Mouse (Mus musculus) limb, embryonic 12.5 days (tissue): ENCODE results near the gene Speer4b. TPM values are rescaled to one million over a fixed set of nuclear protein-coding genes. Genes with fewer than 3 reads are reported as not detected.
"Not testable (repeated sequence)": the region's sequence is repeated elsewhere in the genome, so short reads cannot be mapped to it uniquely, and the experiment has no call there.

Source experiments
- ATAC-seq: fragments of 200-750 bp; cut with Nextera tagmentation; 2 replicates; pipeline ENCODE4 v1.8.0; 2017; ENCODE audit warnings: low read depth, moderate TSS enrichment; ENCODE audit not compliant: insufficient number of reproducible peaks, insufficient read depth, low FRiP score, low TSS enrichment
- H3K27ac ChIP-seq: fragments of 300-500 bp; sonication (generic); 2 replicates; pipeline ENCODE4 v1.5.1; 2016; ENCODE audit warnings: mild to moderate bottlenecking, moderate library complexity
- H3K27me3 ChIP-seq: fragments of 300-500 bp; sonication (generic); 2 replicates; pipeline ENCODE4 v1.6.1; 2016; ENCODE audit warnings: mild to moderate bottlenecking, moderate library complexity
- H3K36me3 ChIP-seq: fragments of 300-500 bp; sonication (generic); 2 replicates; pipeline ENCODE4 v1.6.1; 2016; ENCODE audit warnings: mild to moderate bottlenecking, moderate library complexity
- H3K4me1 ChIP-seq: fragments of 300-500 bp; sonication (generic); replicated peaks from 2 replicates; pipeline ENCODE4 v1.6.1; 2016
- H3K4me2 ChIP-seq: fragments of 300-500 bp; sonication (generic); 2 replicates; pipeline ENCODE4 v1.6.1; 2016; ENCODE audit warnings: mild to moderate bottlenecking, moderate library complexity
- H3K4me3 ChIP-seq: fragments of 300-500 bp; sonication (generic); replicated peaks from 2 replicates; pipeline ENCODE4 v1.5.1; 2016; ENCODE audit warnings: mild to moderate bottlenecking
- H3K9ac ChIP-seq: fragments of 300-500 bp; sonication (generic); replicated peaks from 2 replicates; pipeline ENCODE4 v1.6.1; 2016; ENCODE audit warnings: mild to moderate bottlenecking, moderate library complexity
- H3K9me3 ChIP-seq: fragments of 300-500 bp; sonication (generic); 2 replicates; pipeline ENCODE4 v1.6.1; 2016; ENCODE audit warnings: mild to moderate bottlenecking, moderate library complexity
- WGBS: fragments of 180-500 bp; shearing (Covaris S2); methylation state at CpG from one replicate; pipeline ENCODE4 v1.1.7; 2016; 5-methylcytosine and 5-hydroxymethylcytosine counted together
- polyA plus RNA-seq: library from polyadenylated mRNA; unstranded; fragments of >200 nt; fragmentation: Nextera tagmentation; extraction: Ambion mirVana; gene quantifications from 2 replicates; pipeline ENCODE4 v1.2.1, GENCODE M21; 2016

The Speer4b gene
- not detected in 2 replicates for polyA plus RNA-seq

DNA sequence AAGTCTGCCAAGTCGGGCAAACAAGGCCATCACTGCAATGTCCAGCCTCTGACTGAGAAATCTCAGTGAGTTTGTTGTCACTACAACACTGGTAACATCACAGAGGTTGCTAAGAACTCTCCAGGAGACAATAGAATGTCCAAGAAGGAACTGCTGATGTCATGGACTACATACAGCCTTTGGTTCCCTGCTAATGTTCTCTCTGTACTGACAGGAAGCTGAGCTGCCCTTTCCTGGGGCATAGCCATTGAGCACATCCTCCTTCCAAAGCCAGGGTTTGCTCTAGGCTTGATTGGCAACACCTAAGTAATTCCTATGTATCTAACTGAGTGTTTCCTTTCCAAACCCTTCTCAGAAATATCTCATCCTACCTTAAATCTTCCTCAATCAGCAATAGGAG lies at the start of gene Speer4b:
TSS of gene Speer4b (minus strand) at position 101 of the 400 bp plus-strand sequence.
- H3K4me1 ChIP-seq, ATAC-seq, H3K27ac ChIP-seq, H3K4me2 ChIP-seq, H3K27me3 ChIP-seq, H3K9me3 ChIP-seq, H3K36me3 ChIP-seq, H3K4me3 ChIP-seq, H3K9ac ChIP-seq: not testable (repeated sequence)
- WGBS: 56% methylated on average over 1 of the region's 1 CpGs

DNA sequence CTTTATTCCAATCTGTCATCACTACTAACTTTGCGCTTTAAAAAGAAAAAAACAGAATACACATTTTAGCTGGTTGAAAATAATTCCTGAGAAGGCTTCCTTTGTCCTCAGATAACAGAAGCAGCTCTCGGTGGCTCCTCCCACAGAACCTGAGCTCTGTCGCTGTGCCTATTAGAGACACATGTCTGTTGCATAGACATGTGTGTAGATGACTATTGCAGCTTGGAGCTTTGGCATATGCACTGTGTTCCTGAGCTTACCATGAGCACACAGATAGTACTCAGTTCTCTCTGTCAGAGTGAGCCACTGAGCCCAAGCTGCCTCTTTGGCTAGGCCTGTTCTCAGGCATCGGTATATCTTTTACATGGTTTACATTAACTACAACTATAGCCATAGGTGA lies 48.1 kb upstream of the Speer4b start:
- Histone ChIP-seq H3K4me3 (no peak overlapping the region), H3K4me2 (no peak overlapping the region), H3K27ac (no peak overlapping the region), H3K9ac (no peak overlapping the region), H3K9me3 (no peaks in the 10 kb centered on the region), H3K4me1 (no peaks in the 10 kb centered on the region), H3K36me3 (no peaks in the 10 kb centered on the region), H3K27me3 (no peaks in the 10 kb centered on the region)
- 81% methylated on average over 4 of the region's 4 CpGs for WGBS
- no peak for ATAC-seq

GRCm38 (mm10) chr5:27544816-27545270 lies 43.6 kb upstream of the Speer4b start:
- WGBS: 31% methylated on average over 2 of the region's 2 CpGs
- peak; percentile 75; the same call in 1 of the 2 replicates for ATAC-seq

DNA sequence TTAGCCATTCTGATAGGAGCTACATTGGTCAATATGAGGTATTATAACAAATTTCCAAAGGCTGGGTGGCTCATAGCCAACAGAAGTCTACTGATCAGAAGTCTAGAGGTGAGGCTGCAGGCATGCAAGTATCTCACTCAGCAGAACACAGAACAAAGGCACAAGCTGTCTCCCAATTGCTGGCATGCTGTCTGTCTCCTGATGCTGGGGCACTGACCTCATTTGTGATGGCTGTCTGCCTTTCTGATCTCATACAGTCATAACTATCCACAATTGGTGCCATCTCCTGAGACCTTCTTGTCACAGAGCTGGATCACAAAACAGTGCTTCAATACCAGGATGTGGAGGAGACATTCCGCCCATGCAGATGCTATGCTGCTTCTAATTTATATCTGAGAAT lies 25.7 kb upstream of the Speer4b start:
- H3K9ac ChIP-seq: no peak overlapping the region
- no peak overlapping the region for H3K4me3 ChIP-seq
- H3K27me3 ChIP-seq: no peaks in the 10 kb centered on the region
- no peaks in the 10 kb centered on the region for H3K4me1 ChIP-seq
- H3K9me3 ChIP-seq: 0 out of 2 replicates have a peak, but pooled peaks cover 3% of the 10 kb centered on the region
- H3K4me2 ChIP-seq: no peak overlapping the region
- 85% methylated on average over 1 of the region's 1 CpGs for WGBS
- no peak overlapping the region for H3K27ac ChIP-seq
- H3K36me3 ChIP-seq: no peaks in the 10 kb centered on the region
- no peak for ATAC-seq

More at GRCm38 (mm10) chr5:27544816-27545270, 43.6 kb upstream of the Speer4b start:
- H3K9me3 ChIP-seq: no peaks in the 10 kb centered on the region
- H3K27ac ChIP-seq: no peak overlapping the region
- H3K9ac ChIP-seq: no peak overlapping the region
- no peaks in the 10 kb centered on the region for H3K27me3 ChIP-seq
- H3K4me2 ChIP-seq: no peak overlapping the region
- H3K36me3 ChIP-seq: no peaks in the 10 kb centered on the region
- no peaks in the 10 kb centered on the region for H3K4me1 ChIP-seq
- no peak overlapping the region for H3K4me3 ChIP-seq

DNA sequence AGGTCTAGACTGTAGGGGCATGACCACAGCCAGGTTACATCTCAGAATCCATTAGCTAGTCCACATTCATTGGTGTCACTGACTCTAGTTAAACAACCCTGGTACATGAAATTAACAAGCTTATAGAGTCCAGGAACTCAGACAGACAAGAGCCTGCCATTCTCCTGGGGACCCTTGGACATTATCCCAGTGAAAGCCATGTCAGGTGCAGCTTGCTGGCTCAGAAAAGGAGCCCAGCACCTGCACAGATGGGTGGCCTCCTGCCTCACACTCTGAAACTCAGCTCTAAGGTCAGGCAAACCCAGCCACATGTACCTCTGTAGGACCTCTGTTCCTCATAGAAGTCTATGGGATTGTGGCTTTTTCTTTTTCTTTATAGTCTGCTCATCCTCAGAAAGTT lies 17.5 kb upstream of the Speer4b start:
- H3K9ac ChIP-seq: no peak overlapping the region
- no peaks in the 10 kb centered on the region for H3K4me1 ChIP-seq
- no peak for ATAC-seq
- H3K36me3 ChIP-seq: no peaks in the 10 kb centered on the region
- no peaks in the 10 kb centered on the region for H3K9me3 ChIP-seq
- H3K4me3 ChIP-seq: no peak overlapping the region
- H3K27ac ChIP-seq: no peak overlapping the region
- no peak overlapping the region for H3K4me2 ChIP-seq
- H3K27me3 ChIP-seq: no peaks in the 10 kb centered on the region

GRCm38 (mm10) chr5:27490942-27491341 lies 10.3 kb downstream of the Speer4b start:
- no peak overlapping the region for H3K4me3 ChIP-seq
- no peaks in the 10 kb centered on the region for H3K4me1 ChIP-seq
- no peaks in the 10 kb centered on the region for H3K27me3 ChIP-seq
- H3K27ac ChIP-seq: no peak overlapping the region
- H3K9me3 ChIP-seq: no peaks in the 10 kb centered on the region
- H3K4me2 ChIP-seq: no peak overlapping the region
- 78% methylated on average over 4 of the region's 4 CpGs for WGBS
- no peaks in the 10 kb centered on the region for H3K36me3 ChIP-seq
- no peak overlapping the region for H3K9ac ChIP-seq
- ATAC-seq: no peak

GRCm38 (mm10) chr5:27486138-27486537 lies 15.1 kb downstream of the Speer4b start:
- H3K27me3 ChIP-seq: no peaks in the 10 kb centered on the region
- H3K4me1 ChIP-seq: no peaks in the 10 kb centered on the region
- H3K9me3 ChIP-seq: no peaks in the 10 kb centered on the region
- H3K9ac ChIP-seq: no peak overlapping the region
- H3K36me3 ChIP-seq: no peaks in the 10 kb centered on the region
- ATAC-seq: no peak
- no peak overlapping the region for H3K4me2 ChIP-seq
- H3K27ac ChIP-seq: no peak overlapping the region
- WGBS: 61% methylated on average over 1 of the region's 1 CpGs
- H3K4me3 ChIP-seq: no peak overlapping the region

- Histone ChIP-seq H3K4me2 (no peak overlapping the region), H3K27me3 (no peaks in the 10 kb centered on the region), H3K36me3 (no peaks in the 10 kb centered on the region), H3K4me1 (no peaks in the 10 kb centered on the region), H3K27ac (no peak overlapping the region), H3K9me3 (no peaks in the 10 kb centered on the region), H3K4me3 (no peak overlapping the region), H3K9ac (no peak overlapping the region)
- WGBS: 85% methylated on average over 2 of the region's 2 CpGs
- ATAC-seq: no peak
Measured at GRCm38 (mm10) chr5:27481706-27482105, 19.5 kb downstream of the Speer4b start.

DNA sequence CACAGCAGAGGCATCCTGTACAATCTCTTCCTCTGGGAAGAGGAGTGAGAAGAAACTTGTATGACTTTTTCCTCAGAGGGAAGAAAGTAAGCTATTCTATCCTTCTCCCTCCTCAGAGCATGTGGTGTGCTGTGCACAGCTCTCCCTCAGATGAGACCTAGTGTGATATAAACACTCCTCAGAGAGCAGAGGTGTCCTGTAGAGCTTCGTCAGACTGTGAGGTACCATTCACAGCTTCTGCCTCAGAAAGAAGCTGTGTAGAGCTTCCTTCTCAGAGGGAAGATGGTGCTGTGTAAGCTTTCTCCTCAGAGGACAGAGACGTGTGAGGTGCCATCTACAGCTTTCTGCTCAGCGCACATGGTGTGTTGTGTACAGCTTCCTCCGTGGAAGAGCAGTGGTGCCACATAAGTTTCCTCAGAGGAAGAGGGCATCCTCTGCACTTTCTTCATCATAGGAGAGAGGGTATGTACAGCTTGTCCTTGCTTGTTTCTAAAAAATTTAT lies 26.2 kb downstream of the Speer4b start:
- 80% methylated on average over 4 of the region's 4 CpGs for WGBS
- Histone ChIP-seq H3K4me2 (no peak overlapping the region), H3K27me3 (no peaks in the 10 kb centered on the region), H3K27ac (no peak overlapping the region), H3K9ac (no peak overlapping the region), H3K4me1 (no peaks in the 10 kb centered on the region), H3K9me3 (no peaks in the 10 kb centered on the region), H3K4me3 (no peak overlapping the region), H3K36me3 (no peaks in the 10 kb centered on the region)
- no peak for ATAC-seq

DNA sequence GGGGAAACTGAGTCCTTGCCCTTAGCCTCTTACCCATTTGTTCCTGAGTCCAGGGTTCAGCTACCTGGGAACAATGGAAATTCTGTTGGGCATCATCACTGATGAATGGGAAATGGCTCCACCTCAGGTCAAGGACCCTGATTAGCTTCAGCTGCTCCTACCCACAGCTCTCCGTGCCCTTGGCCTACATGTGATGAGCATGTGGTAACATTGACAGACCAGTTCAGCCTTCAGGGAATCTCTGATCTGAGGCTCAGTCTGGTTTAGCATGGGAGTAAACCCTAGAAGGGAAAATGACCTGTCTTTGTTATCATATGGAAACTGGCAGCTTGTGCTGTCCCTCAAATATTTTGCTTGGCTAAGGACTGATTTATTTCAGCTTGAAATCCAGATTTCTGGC lies 43.6 kb downstream of the Speer4b start:
- WGBS: 45% methylated on average over 1 of the region's 1 CpGs
- no peak overlapping the region for H3K27ac ChIP-seq
- H3K4me1 ChIP-seq: no peaks in the 10 kb centered on the region
- H3K9me3 ChIP-seq: no peaks in the 10 kb centered on the region
- ATAC-seq: no peak
- no peak overlapping the region for H3K4me3 ChIP-seq
- H3K36me3 ChIP-seq: no peaks in the 10 kb centered on the region
- no peak overlapping the region for H3K4me2 ChIP-seq
- H3K27me3 ChIP-seq: no peaks in the 10 kb centered on the region
- H3K9ac ChIP-seq: no peak overlapping the region

GRCm38 (mm10) chr5:27456981-27457380 lies 44.3 kb downstream of the Speer4b start:
- Histone ChIP-seq H3K27ac (no peak overlapping the region), H3K9me3 (no peaks in the 10 kb centered on the region), H3K4me3 (no peak overlapping the region), H3K4me2 (no peak overlapping the region), H3K36me3 (no peaks in the 10 kb centered on the region), H3K27me3 (no peaks in the 10 kb centered on the region), H3K9ac (no peak overlapping the region), H3K4me1 (no peaks in the 10 kb centered on the region)
- no peak for ATAC-seq
- WGBS: 75% methylated on average over 1 of the region's 1 CpGs

GRCm38 (mm10) chr5:27454386-27454785 lies 46.9 kb downstream of the Speer4b start:
- Histone ChIP-seq H3K4me2 (no peak overlapping the region), H3K4me1 (no peaks in the 10 kb centered on the region), H3K36me3 (no peaks in the 10 kb centered on the region), H3K9ac (no peak overlapping the region), H3K9me3 (no peaks in the 10 kb centered on the region), H3K27me3 (no peaks in the 10 kb centered on the region), H3K27ac (no peak overlapping the region), H3K4me3 (no peak overlapping the region)
- no peak for ATAC-seq
- 83% methylated on average over 3 of the region's 3 CpGs for WGBS
